Mouse (Mus musculus): ENCODE data around the gene Lrrc8d. TPM values are rescaled to one million over a fixed set of nuclear protein-coding genes. Genes with fewer than 3 reads are reported as not detected.

The Lrrc8d gene
- total and polyA plus RNA-seq, 3 experiments, result 11.4 to 258 (median 21.9) TPM

DNA sequence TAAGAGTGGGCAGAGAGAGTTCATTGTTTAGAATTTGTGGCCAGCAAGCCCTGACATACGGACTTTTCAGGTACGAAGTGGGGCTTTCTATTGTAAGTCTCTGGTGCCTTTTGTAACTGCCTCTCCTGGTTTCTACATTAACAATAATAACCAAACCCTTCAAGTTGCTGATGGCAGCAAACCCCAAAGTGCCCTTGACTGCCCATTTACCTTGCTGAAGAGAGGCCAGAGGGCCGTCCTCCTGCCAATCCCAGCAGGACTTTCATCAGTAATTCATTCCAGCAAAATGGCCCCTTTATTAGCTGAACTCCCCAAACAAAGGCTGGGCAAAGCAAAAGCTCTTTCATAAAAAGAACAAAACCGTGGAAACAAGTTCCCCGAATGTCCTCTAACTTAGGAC, 118.6 kb downstream of the Lrrc8d start:
- Histone ChIP-seq H3K9ac (ENCODE audit: control insufficient read depth, low read depth, low read length, poor library complexity, severe bottlenecking) (no peak overlapping the region), H3K79me2 (ENCODE audit: control insufficient read depth, insufficient read depth, low read length, poor library complexity) (no peaks in the 10 kb centered on the region), H3K27ac (ENCODE audit: control insufficient read depth, low read depth, low read length) (no peak overlapping the region), H3K9me3 (replicated peaks; ENCODE audit: insufficient read depth, low read length) (no peaks in the 10 kb centered on the region), H3K4me3 (ENCODE audit: control insufficient read depth in 1 of 2, insufficient read depth in 1 of 2, low read depth in 2 of 2, low read length in 2 of 2) (no peak overlapping the region), H3K4me1 (ENCODE audit: control insufficient read depth in 1 of 2, insufficient read depth in 2 of 2, low read length in 2 of 2) (no peaks in the 10 kb centered on the region; a peak in 1 of 4 replicates), H3K36me3 (ENCODE audit: control insufficient read depth in 1 of 2, insufficient read depth in 2 of 2, low read length in 2 of 2) (peaks cover 0 to 2% of the 10 kb centered on the region in 2 experiments; a peak in 1 of 4 replicates), H3K27me3 (ENCODE audit: control insufficient read depth in 1 of 2, insufficient read depth in 2 of 2, low read length in 2 of 2) (no peaks in the 10 kb centered on the region)
- no peak for TF ChIP-seq HCFC1 (IDR thresholded peaks at IDR 0.05; ENCODE audit: low read depth, low read length)
- no peak for TF ChIP-seq CHD1 (IDR thresholded peaks at IDR 0.05; ENCODE audit: low read depth, low read length)
- no peak for DNase-seq (ENCODE audit: low read depth, low spot score)

GRCm38 (mm10) chr5:105821390-105821789, 121.6 kb downstream of the Lrrc8d start:
- H3K79me2 ChIP-seq (ENCODE audit: control insufficient read depth, insufficient read depth, low read length, poor library complexity), result no peaks in the 10 kb centered on the region
- H3K9me3 ChIP-seq (replicated peaks; ENCODE audit: insufficient read depth, low read length), result no peaks in the 10 kb centered on the region
- H3K27me3 ChIP-seq (ENCODE audit: control insufficient read depth in 1 of 2, insufficient read depth in 2 of 2, low read length in 2 of 2), result no peaks in the 10 kb centered on the region
- H3K4me1 ChIP-seq (ENCODE audit: control insufficient read depth in 1 of 2, insufficient read depth in 2 of 2, low read length in 2 of 2), result no peaks in the 10 kb centered on the region; a peak in 2 of 4 replicates
- H3K9ac ChIP-seq (ENCODE audit: control insufficient read depth, low read depth, low read length, poor library complexity, severe bottlenecking), result no peak overlapping the region
- no peak for TF ChIP-seq GABPA (IDR thresholded peaks at IDR 0.05; ENCODE audit: low read depth, low read length)
- TF ChIP-seq TAL1 (IDR thresholded peaks at IDR 0.05; ENCODE audit: low read length), result no peak
- no peak for TF ChIP-seq ZMIZ1 (IDR thresholded peaks at IDR 0.05; ENCODE audit: low read depth, low read length)
- TF ChIP-seq ZKSCAN1 (IDR thresholded peaks at IDR 0.05; ENCODE audit: low read depth, low read length), result no peak
- TF ChIP-seq HCFC1 (IDR thresholded peaks at IDR 0.05; ENCODE audit: low read depth, low read length), result no peak
- TF ChIP-seq MAX (IDR thresholded peaks at IDR 0.05; ENCODE audit: low read length), result no peak
- TF ChIP-seq SMC3 (IDR thresholded peaks at IDR 0.05; ENCODE audit: low read depth, low read length), result no peak
- no peak for TF ChIP-seq SIN3A (IDR thresholded peaks at IDR 0.05; ENCODE audit: low read length)
- no peak for TF ChIP-seq ZNF384 (IDR thresholded peaks at IDR 0.05; ENCODE audit: low read depth, low read length)
- TF ChIP-seq RCOR1 (IDR thresholded peaks at IDR 0.05; ENCODE audit: low read depth, low read length), result no peak
- no peak overlapping the region for H3K4me3 ChIP-seq (ENCODE audit: control insufficient read depth in 1 of 2, insufficient read depth in 1 of 2, low read depth in 2 of 2, low read length in 2 of 2)
- no peak for DNase-seq (ENCODE audit: low read depth, low spot score)
- H3K36me3 ChIP-seq (ENCODE audit: control insufficient read depth in 1 of 2, insufficient read depth in 2 of 2, low read length in 2 of 2), result no peaks in the 10 kb centered on the region; a peak in 1 of 4 replicates
- H3K27ac ChIP-seq (ENCODE audit: control insufficient read depth, low read depth, low read length), result no peak overlapping the region

DNA sequence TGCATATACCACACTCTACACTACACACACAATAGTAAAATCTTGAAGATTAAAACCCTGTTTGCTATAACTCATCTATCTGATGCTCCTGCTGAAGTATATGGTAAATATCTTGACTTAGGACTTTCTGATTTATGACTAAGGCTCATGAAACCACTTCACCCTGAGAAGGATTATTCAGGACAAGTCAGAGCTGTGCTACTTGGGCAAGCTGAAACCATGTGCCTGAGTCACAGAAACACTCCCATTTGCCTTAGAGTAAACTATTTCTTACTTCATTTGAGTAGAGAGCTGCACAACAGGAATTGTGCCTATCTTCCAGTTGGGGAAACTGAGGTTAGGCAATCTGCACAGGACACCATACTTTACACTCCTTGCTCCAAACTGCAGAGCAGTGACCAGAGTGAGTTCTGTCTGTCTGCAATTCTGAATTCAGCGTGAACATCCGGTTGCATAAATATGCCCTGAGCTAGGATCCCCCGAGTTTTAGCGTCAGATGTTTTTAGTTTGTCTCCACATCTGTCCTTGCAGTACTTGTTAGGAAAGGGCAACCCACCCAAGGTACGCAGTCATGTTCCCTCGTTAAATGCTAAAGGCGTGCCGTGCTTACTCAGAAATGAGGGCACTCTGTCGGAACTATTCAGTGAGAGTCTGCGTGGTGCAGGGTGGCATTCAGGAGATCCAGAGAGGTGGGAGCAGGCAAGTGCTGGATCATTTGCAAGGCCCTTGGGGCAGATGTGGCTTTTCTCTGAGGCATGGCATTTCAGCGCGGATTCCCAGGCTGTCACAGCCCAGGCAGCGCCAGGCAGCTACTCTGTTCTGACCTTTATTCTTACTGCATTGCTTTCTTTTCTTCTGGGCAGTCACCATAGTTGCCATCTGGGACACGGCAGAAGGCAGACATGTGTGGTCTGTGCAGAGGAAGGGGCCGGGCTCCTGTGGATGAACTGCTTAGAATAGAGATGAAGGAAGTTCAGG, 123.0 kb downstream of the Lrrc8d start:
- H3K4me3 ChIP-seq (ENCODE audit: control insufficient read depth in 1 of 2, insufficient read depth in 1 of 2, low read depth in 2 of 2, low read length in 2 of 2), result no peak overlapping the region
- H3K9ac ChIP-seq (ENCODE audit: control insufficient read depth, low read depth, low read length, poor library complexity, severe bottlenecking), result no peak overlapping the region
- no peak overlapping the region for H3K27ac ChIP-seq (ENCODE audit: control insufficient read depth, low read depth, low read length)
- DNase-seq (ENCODE audit: low read depth, low spot score), result no peak
- no peaks in the 10 kb centered on the region for H3K36me3 ChIP-seq (ENCODE audit: control insufficient read depth in 1 of 2, insufficient read depth in 2 of 2, low read length in 2 of 2)
- TF ChIP-seq ZNF384 (IDR thresholded peaks at IDR 0.05; ENCODE audit: low read depth, low read length) (no peak), TCF12 (IDR thresholded peaks at IDR 0.05; ENCODE audit: low read depth, low read length) (no peak), USF2 (IDR thresholded peaks at IDR 0.05; ENCODE audit: borderline replicate concordance in 1 of 2, insufficient read depth in 1 of 2, low read depth in 1 of 2, low read length in 2 of 2) (no peak), CHD2 (IDR thresholded peaks at IDR 0.05; ENCODE audit: low read length) (no peak), POLR2AphosphoS2 (IDR thresholded peaks at IDR 0.05; ENCODE audit: low read length) (no peak), EP300 (IDR thresholded peaks at IDR 0.05; ENCODE audit: low read depth in 1 of 2, low read length in 2 of 2) (no peak), POLR2A (IDR thresholded peaks at IDR 0.05; ENCODE audit: control insufficient read depth in 1 of 2, insufficient read depth in 1 of 2, low read depth in 1 of 2, low read length in 2 of 2, poor library complexity in 1 of 2) (no peak)
- H3K27me3 ChIP-seq (ENCODE audit: control insufficient read depth in 1 of 2, insufficient read depth in 2 of 2, low read length in 2 of 2), result no peaks in the 10 kb centered on the region
- H3K79me2 ChIP-seq (ENCODE audit: control insufficient read depth, insufficient read depth, low read length, poor library complexity), result no peaks in the 10 kb centered on the region
- H3K9me3 ChIP-seq (replicated peaks; ENCODE audit: insufficient read depth, low read length), result no peaks in the 10 kb centered on the region
- H3K4me1 ChIP-seq (ENCODE audit: control insufficient read depth in 1 of 2, insufficient read depth in 2 of 2, low read length in 2 of 2), result no peaks in the 10 kb centered on the region; a peak in 1 of 4 replicates

Data from MEL (cell line).